Mouse (Mus musculus): ENCODE measurements around the gene Slc41a3. TPM values are rescaled to one million over a fixed set of nuclear protein-coding genes. Genes with fewer than 3 reads are reported as not detected.

Gene Slc41a3
- total RNA-seq (2014; rRNA removed; ENCODE audit: low replicate concordance): 35.0 and 39.8 TPM in 2 replicates
- 17.5 and 23.4 TPM in 2 replicates for polyA plus RNA-seq (2015; fragmentation: Nextera tagmentation; extraction: Ambion mirVana)

DNA sequence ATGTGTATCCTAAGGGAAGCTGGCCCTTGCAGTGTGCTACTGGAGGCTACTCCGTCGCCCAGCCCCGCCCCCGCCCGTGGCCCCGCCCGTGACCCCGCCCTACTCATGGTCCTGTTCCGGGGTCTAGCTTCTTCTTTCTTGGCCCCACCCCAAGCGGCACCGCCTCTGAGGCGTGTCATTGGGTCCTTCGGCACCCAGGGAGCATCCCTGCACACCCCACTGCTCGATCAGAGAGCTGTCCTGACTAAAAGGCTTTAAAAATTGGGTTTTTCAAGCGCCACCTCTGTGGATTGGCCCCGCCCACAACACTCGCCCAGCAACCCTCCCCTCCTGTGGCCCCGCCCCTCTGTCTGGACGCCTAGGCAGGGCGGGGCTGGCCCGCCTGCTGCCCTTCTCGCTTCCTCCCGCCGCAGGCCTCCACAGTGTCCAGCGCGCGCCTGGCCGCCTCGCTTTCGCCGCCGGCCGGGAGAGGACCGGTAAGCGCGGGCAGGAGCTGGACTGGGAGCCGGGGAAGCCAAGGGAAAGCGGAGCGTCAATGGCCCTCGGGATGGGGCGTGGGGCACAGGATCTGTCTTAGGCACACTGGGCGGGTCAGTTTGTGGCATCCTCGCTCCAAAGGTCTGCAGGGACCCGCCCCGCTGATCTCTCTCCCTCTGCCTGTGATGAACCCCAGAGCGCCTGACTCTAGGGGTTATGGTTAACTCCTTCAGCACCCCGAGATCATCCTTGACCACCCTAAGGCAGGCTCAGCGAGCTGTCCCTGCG is at the start of gene Slc41a3:
TSS of gene Slc41a3 (plus strand) at position 193 of the 765 bp plus-strand sequence.
- TF ChIP-seq EP300 (IDR thresholded peaks at IDR 0.05; ENCODE audit: low read depth) (no peak), CTCF (IDR thresholded peaks at IDR 0.05; ENCODE audit: low read depth) (no peak)
- H3K27me3 ChIP-seq (ENCODE audit: control insufficient read depth, insufficient read depth, low read length): no peaks in the 10 kb centered on the region
- H3K9ac ChIP-seq (replicated peaks; ENCODE audit: low read depth, low read length): peak within 1 kb of the TSS; percentile 61
- peaks cover 26% of the 10 kb centered on the region for H3K4me1 ChIP-seq (ENCODE audit: control insufficient read depth, insufficient read depth)
- peak; percentile 92 for ATAC-seq (ENCODE audit: insufficient read depth, low read depth)
- peak within 1 kb of the TSS; percentile 64 for H3K4me3 ChIP-seq (ENCODE audit: low read depth, low read length)
- no peaks in the 10 kb centered on the region for H3K9me3 ChIP-seq (replicated peaks; ENCODE audit: control insufficient read depth, low read length)
- no peaks in the 10 kb centered on the region for H3K36me3 ChIP-seq (replicated peaks; ENCODE audit: control insufficient read depth, insufficient read depth, low read length)
- DNase-seq (ENCODE audit: low spot score): peak; percentile 90
- WGBS: 2% methylated on average over 47 of the region's 49 CpGs
- H3K27ac ChIP-seq (ENCODE audit: low read depth): peak within 1 kb of the TSS; percentile 63
- H3K4me2 ChIP-seq (ENCODE audit: low read depth, low read length): peak within 1 kb of the TSS; percentile 84

DNA sequence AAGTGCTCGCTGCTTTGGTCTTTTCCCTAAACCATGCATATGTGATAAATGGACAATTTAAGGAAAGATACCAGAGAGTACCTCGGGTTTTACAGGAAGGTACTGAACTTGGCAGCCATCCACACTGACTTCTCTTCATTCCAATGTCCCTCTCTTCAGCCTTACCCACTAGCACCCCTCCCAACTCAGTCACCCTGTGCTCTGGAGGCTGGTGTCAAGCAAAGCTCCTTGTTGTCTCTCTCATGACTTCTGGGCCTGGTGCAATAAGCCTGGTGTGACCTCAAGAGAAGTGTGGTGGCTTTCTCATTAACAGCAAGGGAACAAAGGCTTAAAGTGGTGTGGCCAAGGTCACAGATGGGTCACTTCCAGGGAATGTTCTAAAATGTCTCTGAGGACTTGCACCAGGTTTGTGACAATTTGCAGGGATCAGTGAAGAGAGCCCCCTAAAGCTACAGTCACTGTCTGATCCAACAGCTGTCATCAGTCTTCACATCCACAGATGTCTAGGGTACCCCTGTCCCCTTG is 47.9 kb upstream of the Slc41a3 start:
- no peaks in the 10 kb centered on the region for H3K36me3 ChIP-seq (replicated peaks; ENCODE audit: control insufficient read depth, insufficient read depth, low read length)
- H3K4me3 ChIP-seq (ENCODE audit: low read depth, low read length): no peak overlapping the region
- ATAC-seq (ENCODE audit: insufficient read depth, low read depth) (0 out of 2 replicates have a peak, but pooled peaks have one; percentile 15), DNase-seq (ENCODE audit: low spot score) (peak; percentile 18)
- H3K9me3 ChIP-seq (replicated peaks; ENCODE audit: control insufficient read depth, low read length): no peaks in the 10 kb centered on the region
- H3K4me1 ChIP-seq (ENCODE audit: control insufficient read depth, insufficient read depth): 0 out of 2 replicates have a peak, but pooled peaks cover 13% of the 10 kb centered on the region
- WGBS: 11% methylated on average over 2 of the region's 2 CpGs
- H3K27ac ChIP-seq (ENCODE audit: low read depth): no peak overlapping the region
- H3K9ac ChIP-seq (replicated peaks; ENCODE audit: low read depth, low read length): no peak overlapping the region
- H3K4me2 ChIP-seq (ENCODE audit: low read depth, low read length): no peak overlapping the region
- TF ChIP-seq EP300 (IDR thresholded peaks at IDR 0.05; ENCODE audit: low read depth) (no peak), CTCF (IDR thresholded peaks at IDR 0.05; ENCODE audit: low read depth) (no peak)
- no peaks in the 10 kb centered on the region for H3K27me3 ChIP-seq (ENCODE audit: control insufficient read depth, insufficient read depth, low read length)

DNA sequence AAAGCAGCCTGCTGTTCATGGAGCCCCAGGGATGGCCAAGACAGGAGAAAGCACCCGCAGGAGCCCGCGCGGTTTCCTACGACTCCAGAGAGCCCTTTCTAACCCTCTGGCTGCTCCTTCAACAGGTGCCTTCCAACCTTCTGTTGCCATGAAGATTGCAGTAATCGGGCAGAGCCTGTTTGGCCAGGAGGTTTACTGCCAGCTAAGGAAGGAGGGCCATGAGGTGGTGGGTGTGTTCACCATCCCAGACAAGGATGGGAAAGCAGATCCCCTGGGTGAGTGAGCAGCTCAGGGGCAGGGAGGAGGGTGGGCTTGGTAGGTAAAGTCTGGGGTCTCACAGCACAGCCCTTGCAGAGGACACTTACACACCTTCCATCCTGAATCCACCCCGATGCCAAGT is 47.4 kb upstream of the Slc41a3 start:
- no peak for ATAC-seq (ENCODE audit: insufficient read depth, low read depth)
- no peaks in the 10 kb centered on the region for H3K9me3 ChIP-seq (replicated peaks; ENCODE audit: control insufficient read depth, low read length)
- no peak overlapping the region for H3K4me2 ChIP-seq (ENCODE audit: low read depth, low read length)
- 0 out of 2 replicates have a peak, but pooled peaks cover 11% of the 10 kb centered on the region for H3K4me1 ChIP-seq (ENCODE audit: control insufficient read depth, insufficient read depth)
- 87% methylated on average over 7 of the region's 7 CpGs for WGBS
- no peak for DNase-seq (ENCODE audit: low spot score)
- H3K9ac ChIP-seq (replicated peaks; ENCODE audit: low read depth, low read length): no peak overlapping the region
- no peaks in the 10 kb centered on the region for H3K27me3 ChIP-seq (ENCODE audit: control insufficient read depth, insufficient read depth, low read length)
- no peaks in the 10 kb centered on the region for H3K36me3 ChIP-seq (replicated peaks; ENCODE audit: control insufficient read depth, insufficient read depth, low read length)
- no peak overlapping the region for H3K27ac ChIP-seq (ENCODE audit: low read depth)
- no peak for TF ChIP-seq CTCF (IDR thresholded peaks at IDR 0.05; ENCODE audit: low read depth)
- no peak for TF ChIP-seq EP300 (IDR thresholded peaks at IDR 0.05; ENCODE audit: low read depth)
- no peak overlapping the region for H3K4me3 ChIP-seq (ENCODE audit: low read depth, low read length)

DNA sequence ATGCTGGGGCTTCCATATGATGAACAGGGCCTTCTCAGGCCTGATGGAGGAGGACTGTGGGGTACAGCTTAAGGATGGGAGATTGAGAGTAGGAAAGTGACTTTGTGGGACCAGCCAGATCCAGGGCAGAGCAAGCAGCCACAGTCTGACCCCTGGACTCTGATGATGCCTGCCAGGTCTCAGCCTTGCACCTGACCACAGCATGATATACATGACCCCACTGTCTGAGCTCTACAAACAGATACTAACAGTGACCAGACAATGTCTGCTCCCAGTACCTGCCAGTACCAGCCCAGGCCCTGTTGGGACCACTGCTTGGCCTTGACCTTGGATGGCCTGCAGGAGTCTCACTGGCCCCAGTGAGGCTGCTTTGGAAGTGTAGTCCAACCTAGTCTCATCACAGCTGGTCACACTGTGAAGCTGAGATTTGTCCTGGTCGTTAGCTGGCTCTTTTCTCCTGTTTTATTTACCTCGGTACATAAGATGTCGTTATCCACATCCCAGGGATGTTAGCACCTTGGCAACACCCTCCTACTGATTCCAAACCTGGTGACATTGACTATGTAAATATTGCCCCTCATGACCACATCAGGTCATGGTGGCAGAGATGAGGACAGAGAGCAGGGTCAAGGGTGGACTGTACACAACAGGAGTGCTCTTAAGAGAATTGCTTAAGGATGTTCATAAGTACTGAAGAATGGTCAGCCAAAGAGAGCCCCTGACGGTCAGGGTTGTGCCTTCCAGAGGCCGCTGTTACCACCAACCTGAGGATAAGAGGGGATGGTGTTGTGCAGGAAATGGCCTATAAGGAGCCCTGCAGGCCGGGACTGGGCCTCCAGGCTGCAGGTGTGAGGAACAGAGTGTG is 46.5 kb upstream of the Slc41a3 start:
- H3K9me3 ChIP-seq (replicated peaks; ENCODE audit: control insufficient read depth, low read length): no peaks in the 10 kb centered on the region
- no peak for ATAC-seq (ENCODE audit: insufficient read depth, low read depth)
- no peaks in the 10 kb centered on the region for H3K36me3 ChIP-seq (replicated peaks; ENCODE audit: control insufficient read depth, insufficient read depth, low read length)

DNA sequence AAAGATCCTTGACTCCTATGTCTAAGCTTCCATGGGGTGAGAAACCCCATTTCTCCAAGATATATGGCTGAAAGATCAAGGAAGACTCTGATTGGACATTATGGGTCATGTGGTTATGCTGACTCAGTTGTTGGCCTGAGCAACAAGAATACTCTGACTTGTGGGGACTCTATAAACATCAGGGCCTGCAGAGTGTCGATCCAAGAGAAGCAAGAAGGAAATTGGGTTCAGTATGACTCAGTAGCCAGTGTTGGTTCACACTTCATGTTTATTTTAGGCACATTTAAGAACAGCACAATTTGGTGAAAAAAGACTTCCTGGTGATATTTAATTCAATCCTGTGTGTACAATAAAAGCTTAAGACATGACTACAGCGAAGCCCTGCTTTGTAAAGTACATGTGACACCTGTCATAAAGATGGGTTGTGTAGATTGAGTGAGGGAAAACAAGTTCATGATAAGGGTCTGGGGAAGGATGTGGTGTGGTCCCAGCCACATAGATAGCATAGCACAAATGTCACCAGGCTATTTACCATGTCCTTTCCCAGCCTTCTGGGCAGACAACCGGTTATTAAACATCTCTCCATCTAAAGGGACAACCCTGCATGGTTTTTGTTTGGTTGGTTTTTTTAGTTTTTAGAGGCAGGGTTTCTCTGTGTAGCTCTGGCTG is 44.0 kb upstream of the Slc41a3 start:
- no peak for ATAC-seq (ENCODE audit: insufficient read depth, low read depth)
- no peaks in the 10 kb centered on the region for H3K36me3 ChIP-seq (replicated peaks; ENCODE audit: control insufficient read depth, insufficient read depth, low read length)
- no peak for TF ChIP-seq CTCF (IDR thresholded peaks at IDR 0.05; ENCODE audit: low read depth)
- no peak for TF ChIP-seq EP300 (IDR thresholded peaks at IDR 0.05; ENCODE audit: low read depth)
- H3K27me3 ChIP-seq (ENCODE audit: control insufficient read depth, insufficient read depth, low read length): no peaks in the 10 kb centered on the region
- H3K9ac ChIP-seq (replicated peaks; ENCODE audit: low read depth, low read length): no peak overlapping the region
- H3K4me3 ChIP-seq (ENCODE audit: low read depth, low read length): no peak overlapping the region
- no peak for DNase-seq (ENCODE audit: low spot score)
- peaks cover 28% of the 10 kb centered on the region; the same call in 1 of the 2 replicates for H3K4me1 ChIP-seq (ENCODE audit: control insufficient read depth, insufficient read depth)
- H3K9me3 ChIP-seq (replicated peaks; ENCODE audit: control insufficient read depth, low read length): no peaks in the 10 kb centered on the region
- no peak overlapping the region for H3K4me2 ChIP-seq (ENCODE audit: low read depth, low read length)
- WGBS: 68% methylated on average over 3 of the region's 3 CpGs
- H3K27ac ChIP-seq (ENCODE audit: low read depth): no peak overlapping the region

More for the DNA sequence above, 46.5 kb upstream of the Slc41a3 start:
- H3K4me3 ChIP-seq (ENCODE audit: low read depth, low read length): no peak overlapping the region
- WGBS: 77% methylated on average over 6 of the region's 6 CpGs
- H3K4me1 ChIP-seq (ENCODE audit: control insufficient read depth, insufficient read depth): 0 out of 2 replicates have a peak, but pooled peaks cover 11% of the 10 kb centered on the region
- TF ChIP-seq CTCF (IDR thresholded peaks at IDR 0.05; ENCODE audit: low read depth) (no peak), EP300 (IDR thresholded peaks at IDR 0.05; ENCODE audit: low read depth) (no peak)
- H3K27ac ChIP-seq (ENCODE audit: low read depth): no peak overlapping the region
- no peak for DNase-seq (ENCODE audit: low spot score)
- H3K27me3 ChIP-seq (ENCODE audit: control insufficient read depth, insufficient read depth, low read length): no peaks in the 10 kb centered on the region
- no peak overlapping the region for H3K4me2 ChIP-seq (ENCODE audit: low read depth, low read length)
- no peak overlapping the region for H3K9ac ChIP-seq (replicated peaks; ENCODE audit: low read depth, low read length)
